Mouse (Mus musculus) lung, postnatal 10 days (tissue): ENCODE data around the gene Cep131.
A peak's percentile ranks its signal among the peaks of the same experiment; 100 is the strongest.

Experiments used
- DNase-seq: peaks from one replicate; pipeline ENCODE4 v3.0.0; 2021

The Cep131 gene

DNA sequence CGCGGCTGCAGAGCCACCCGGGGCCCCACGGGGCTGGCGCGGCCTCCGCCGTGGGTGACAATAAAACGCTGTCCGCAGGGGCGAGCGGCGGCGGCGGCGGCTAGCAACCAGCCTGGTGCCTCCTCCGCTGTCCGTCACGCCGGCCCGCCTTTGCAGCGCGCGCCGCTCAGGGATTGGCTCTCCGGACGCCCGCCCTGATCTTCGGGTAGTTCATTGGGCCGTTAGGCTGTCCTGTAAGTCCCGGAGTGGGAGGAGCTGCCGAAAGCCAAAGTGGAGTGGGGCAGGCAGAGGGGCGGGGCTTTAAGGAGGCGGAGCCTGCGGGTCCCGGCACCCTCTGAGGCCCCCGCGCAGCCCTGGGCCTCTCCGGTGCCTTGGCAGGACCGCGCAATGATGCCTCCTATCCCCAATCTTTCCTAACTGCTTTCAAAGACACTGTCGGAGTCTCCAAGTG lies at the start of gene Cep131:
Gene Cep131, minus strand, starts transcription at position 126 of the 451 bp plus-strand sequence.
- DNase-seq: peak; percentile 99

DNA sequence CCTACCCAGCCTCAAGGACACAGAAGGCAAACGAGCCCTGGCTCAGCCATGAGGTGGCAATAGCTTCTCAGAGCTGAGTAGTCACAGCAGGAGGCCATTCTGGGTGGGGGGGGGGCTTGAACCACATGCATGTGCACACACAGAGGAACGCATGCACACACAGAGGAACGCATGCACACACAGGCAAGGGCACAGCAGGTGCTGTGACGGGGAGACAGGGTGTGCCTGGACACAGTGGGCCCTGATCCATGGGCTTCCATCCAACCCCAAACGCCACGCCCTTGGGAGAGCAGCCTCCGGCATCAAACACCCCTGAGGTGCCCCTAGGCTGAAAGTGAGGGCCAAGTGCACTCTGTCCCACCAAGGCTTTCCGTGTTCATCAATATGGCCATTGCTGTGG lies 49.6 kb upstream of the Cep131 start:
- DNase-seq: no peak

DNA sequence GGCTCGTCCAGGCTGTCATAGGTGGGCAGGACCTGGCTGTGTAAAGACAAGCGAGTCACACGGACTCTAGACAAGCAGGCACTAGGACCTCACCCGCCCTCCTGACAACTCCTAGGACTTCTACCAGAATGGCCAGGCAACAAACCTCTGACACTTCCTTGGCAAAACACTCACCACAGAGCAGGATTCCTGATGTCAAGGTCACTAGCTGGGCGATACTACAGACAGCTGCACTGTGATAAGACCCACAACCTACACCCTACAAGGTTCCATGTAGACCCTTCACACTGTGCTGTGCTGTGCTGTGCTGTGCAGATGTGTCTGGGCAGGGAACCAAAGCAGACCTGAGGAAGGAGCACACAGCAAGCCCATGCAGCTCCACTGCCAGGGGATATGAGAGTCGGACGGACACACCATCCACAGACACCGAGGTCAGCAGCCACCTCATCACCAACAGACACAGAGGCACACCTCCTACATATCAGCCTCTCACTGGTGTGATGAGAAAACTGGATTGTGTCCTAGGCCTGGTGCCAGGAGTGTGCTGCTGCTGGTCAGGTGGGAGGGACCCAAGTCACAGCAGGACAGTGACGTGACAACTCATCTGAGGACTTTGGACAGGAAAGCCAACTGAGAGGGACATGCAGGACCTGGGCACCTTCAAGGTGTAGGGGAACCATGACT lies 48.4 kb upstream of the Cep131 start:
- no peak for DNase-seq

DNA sequence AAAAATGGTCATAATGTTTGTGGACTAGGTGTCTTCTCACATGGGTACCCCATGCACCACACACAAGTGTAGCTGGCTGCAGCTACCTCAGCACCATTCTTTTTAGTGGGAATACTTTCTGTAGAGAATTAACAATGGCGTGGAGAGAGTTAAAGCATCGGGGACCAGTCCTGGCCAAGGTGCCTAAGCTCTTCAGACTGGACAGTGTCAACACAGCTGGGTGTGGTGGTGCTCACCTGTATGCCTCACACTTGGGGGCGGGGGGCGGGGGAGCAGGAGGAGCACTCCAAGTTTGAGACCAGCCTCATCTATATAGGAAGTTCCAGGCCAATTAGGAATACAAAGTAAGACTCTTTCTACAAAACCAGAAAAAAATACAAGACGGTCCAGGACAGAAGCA lies 47.5 kb upstream of the Cep131 start:
- DNase-seq: no peak

DNA sequence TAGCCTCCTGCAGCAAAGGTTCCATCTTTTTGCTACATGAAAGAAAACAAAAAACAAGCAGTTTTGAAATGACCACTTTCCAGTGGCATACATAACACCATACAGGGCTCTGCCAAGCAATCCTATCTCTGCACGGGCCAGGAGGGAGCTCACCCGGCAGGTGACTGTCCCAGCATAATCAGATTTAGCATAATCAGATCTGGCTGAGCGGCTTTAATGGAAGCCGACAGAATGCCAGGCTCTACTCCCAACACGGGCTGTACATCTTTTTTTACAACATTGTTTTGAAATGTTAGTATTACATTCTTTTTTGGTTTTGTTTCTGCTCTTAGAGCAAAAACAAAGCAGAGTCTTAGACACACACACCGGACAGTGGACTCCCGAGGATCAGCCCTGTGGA lies 42.7 kb upstream of the Cep131 start:
- DNase-seq: no peak

DNA sequence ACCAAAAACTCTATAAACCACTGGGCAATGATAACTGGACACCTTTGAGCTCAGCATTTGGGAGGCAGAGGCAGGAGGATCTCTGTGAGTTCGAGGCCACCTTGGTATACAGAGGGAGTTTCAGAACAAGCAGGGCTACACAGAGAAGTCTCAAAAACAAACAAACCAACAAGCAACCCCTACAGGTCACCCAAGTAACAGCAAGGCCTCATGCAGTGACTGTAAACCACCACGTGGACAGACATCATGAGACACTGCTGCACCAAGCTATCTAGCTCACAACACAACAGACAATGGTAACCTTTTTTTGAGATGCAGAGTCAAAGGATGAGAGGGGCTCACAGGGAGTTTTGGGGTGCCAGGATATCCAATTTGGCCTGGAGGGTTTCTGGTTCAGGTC lies 40.2 kb upstream of the Cep131 start:
- no peak for DNase-seq

DNA sequence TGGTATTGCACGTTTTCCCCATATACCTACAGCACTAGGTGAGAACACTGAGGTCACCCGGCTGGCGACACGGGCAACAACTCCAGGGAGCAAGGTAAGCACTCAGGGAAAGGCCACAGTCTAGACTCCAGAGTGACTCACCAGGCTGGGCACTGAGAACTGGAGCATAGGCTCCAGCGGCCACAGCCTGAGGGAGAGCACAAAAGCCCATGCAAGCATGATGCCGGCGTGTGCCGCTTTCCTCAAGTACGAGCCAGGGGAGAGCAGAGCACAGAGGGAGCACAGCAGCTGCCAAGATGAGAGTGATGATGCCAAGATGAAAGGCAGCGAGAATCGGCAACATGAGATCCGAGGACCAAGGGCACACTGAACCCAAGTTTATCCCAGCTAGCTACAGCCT lies 35.5 kb upstream of the Cep131 start:
- DNase-seq: no peak

DNA sequence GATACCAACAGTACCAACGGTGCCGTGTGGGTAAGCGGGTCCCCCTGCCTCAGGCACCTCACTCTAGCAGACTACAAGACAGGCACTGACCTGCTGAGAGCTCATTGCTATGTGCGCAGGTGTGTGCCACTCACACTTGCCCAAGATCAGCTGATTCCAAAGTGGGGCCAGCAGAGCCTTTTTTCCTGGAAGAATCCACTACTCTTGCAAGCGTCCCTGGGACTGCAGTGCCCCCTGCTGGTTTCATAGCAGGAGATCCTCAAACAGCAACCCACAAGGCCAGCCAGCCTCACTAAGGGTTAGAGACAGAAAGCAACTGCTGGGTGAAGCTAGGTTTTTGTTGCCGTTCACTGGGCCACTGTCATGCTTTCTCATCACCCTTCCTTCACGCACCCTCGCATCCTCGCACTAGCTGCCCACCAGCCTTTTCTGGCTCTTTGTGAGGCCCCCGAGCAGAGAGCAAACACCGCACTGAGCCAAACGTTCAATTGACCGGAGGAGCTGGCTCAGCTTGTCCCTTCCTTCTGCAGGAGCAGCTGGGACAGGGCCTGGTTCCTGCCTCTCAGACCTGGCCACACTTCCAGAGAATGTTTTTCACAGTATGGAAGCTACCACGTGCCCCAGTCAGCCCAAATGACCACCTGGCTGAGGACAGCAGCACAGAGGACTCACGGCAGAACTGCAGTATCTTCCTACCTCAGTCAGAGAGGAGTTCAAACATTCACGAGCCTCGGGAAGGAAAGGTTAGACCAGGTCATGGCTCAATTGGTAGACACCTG lies 34.2 kb upstream of the Cep131 start:
- peak; percentile 85 for DNase-seq

DNA sequence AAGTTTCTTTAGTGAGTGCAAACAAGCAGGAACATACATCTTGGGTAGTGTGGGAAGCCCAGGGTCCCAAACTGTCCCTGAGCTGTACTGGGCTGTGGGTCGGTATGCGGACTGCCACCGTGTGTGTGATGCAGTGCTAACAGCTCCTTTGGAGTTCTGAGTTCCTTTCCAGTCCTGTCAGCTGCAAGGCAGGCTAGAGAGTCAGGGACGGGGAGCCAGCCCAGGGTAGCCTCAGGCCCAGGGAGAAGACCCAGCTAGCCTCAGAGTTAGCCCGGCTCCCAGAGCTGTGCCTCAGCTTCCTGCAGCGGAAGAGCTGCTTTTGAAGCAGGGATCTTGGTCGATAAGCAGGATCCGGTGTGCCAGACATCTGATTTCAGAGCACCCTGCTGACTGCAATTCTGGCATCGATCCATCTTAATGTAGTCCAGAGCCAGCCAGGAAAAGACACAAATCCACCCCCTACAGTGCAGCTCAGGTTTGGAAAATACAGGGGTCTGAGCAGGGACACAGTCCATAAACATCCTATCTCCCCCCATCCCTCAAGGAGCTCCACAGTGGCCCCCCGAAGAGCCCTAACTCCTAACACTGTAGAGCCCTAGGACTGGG lies 33.4 kb upstream of the Cep131 start:
- DNase-seq: no peak

DNA sequence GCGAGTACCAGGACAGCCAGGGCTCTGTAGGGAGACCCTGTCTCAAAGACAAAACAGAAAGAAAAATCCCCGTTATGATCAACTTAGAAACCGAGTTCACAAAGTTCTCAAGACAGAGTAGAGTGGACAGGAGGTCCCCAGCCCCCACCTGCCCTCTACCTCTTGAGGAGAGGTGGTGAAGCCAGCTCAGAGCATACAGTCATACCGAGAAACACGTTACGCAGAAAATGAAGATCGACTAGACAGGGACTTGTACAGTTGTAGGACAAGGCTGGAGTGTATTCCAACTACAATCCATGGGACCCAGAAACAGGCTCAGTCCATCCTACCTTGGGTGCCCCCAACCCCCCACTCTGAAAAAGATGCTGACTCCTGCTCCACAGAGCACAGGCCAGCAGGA lies 32.5 kb upstream of the Cep131 start:
- no peak for DNase-seq

DNA sequence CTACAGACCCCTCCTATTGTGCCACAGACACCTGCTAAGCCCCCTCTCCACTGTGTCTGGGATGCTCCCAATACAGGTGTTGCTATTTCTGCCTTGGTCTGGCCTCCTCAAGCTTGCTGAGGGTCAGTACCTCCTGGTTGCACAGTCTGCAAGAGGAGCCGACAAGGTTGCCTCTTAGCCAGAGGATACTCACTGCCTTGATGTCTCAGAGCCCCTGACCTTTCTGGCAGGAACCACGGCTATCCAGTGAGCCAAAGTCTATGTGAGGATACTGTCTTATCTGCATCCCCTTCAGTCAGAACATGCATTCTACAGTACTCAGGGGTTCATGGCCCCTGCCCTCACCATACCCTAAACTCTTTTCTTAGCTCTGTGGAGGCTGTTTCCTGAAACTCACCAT lies 31.0 kb upstream of the Cep131 start:
- DNase-seq: no peak

DNA sequence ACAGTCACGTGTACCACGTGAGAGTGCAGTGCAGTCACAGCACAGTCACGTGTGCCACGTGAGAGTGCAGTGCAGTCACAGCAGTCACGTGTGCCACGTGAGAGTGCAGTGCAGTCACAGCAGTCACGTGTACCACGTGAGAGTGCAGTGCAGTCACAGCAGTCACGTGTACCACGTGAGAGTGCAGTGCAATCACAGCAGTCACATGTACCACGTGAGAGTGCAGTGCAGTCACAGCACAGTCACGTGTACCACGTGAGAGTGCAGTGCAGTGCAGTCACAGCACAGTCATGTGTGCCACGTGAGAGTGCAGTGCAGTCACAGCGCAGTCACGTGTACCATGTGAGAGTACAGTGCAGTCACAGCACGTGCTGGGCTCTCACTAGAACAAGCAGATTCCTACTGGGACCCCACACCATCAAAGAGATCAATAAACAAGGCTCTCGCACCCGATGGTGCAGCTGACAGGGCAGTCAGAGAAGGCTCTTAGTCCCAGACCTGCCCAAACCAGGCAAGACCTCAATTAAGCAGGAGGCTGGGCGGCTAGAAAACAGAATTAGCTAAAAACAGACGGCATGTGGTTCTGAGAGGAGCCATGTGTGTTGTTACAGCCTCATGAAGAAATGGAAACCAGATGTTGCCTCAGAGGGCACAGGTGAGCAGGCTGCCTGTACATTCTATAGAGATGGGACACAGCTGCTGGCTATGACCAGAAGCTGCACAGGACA lies 28.0 kb upstream of the Cep131 start:
- no peak for DNase-seq

DNA sequence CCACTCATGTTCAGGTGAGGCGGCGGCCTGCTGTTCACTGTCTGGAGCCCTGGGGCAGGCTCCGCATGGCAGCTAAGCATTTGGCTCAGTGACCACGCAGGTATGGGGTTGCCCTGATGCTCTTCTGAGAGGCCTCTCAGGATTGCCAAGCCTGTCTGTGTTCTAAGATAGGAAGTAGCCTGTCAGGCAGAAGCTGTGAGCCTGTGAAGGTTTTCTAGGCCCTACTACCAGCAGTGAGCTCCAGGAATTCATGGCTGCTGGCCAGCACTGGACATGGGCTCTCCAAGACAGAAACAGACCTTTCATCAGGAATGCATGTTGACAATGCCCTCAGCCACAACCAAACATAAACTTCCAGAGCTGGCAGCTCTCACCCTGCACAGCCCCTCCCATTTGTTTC lies 25.5 kb upstream of the Cep131 start:
- DNase-seq: peak; percentile 76

DNA sequence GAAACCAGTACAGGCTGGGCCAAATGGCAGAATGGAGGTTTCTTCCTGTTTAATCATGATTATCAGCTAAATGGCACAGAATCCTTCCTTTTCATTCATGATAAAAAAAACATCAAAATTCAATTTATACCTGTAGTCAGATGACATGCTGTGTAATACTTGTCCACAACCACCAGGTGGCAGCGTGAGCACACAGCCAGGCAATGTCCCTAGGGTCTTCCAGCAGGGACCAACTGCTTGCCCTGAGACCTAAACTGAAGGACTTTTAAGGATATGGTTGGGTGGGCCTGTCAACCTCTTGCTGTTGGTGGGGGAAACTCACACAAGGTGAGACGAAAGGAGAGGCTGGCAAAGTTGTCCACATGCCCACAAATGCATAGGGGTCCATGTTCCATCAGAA lies 24.4 kb upstream of the Cep131 start:
- peak; percentile 65 for DNase-seq

DNA sequence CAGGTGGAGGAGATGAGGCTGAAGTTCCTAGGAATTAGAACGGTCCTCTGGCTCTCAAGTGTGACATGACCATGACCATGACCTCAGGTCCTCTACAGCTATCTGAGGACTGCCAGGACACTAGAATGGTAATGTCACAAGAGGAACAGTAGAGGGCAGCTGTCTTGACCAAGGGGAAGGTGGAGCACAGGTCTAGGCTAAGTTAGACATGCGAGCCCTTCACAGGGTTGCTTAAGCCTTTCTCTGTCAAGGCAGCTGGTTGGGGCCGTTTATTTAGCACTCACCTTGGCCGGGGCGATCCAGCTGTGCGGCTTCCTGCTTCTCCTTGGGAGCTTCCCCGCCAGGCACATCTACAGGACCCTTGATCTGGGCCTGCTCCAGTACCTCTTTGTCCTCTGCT lies 23.9 kb upstream of the Cep131 start:
- no peak for DNase-seq

DNA sequence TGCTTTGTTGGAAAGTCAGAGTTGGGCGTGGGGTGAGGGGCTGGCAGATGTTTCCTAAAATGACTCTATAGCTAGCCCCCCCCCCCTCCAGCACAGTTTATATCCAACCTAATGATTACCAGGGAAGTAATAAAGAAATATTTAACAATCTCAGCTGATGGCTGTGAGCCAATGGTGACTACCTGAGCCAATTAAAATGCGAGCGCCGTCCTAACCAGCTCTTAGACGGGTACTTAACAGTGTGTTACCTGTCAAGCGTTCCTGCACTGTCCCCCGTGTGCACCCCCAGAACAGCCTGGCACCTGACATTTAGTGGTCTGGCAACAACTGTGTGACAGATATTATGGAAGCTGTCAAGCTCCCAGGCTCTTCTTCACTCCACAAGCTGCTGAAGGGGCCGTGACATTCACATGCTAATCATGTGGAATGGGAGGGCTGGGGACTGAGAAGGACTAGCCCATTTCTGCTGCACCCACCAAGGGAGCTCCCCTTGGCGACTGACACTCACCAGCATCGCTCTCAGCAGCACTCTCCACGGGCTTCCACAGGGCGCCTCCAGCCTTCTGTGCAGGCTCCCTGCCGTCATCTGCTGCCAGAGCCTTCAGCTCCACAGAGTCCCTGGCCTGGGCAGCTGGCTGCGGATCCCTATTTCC lies 23.1 kb upstream of the Cep131 start:
- DNase-seq: no peak

DNA sequence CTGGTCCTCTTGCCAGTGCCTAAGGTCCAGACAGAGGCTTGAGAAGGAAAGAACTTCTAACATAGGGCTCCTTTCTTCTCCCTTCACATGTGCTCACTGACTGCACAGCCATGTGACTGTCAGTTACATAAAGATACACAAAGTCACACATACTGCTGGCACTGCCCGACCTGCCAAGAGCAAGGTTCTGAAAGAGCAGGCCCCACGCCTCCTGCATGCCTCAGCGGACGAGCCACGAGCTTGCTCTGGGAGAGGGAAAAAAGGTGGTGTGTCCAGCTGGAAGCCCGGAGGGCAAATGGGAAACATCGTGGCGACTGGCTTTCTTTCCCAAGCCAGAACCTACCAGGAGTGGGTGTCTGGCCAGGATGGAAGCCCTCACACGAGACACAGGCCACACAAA lies 21.2 kb upstream of the Cep131 start:
- no peak for DNase-seq

DNA sequence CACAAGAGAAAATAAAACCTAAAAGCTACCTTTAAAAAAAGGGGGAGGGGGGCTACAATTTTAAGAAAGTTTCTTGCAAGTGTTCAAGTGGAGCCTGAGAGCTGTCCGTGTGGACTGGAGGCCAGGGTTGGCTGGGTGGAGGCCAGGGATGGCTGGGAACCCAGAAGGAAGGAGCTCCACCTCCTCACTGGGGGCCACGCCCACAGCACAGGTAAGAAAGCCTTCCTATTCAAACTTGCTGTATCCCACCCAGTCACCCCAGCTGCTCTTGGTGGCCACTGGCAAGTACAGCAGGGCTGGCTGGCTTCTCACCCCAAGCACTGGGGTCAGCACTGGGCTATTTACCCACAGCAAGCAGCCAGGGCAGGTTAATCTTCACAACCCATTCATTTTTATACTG lies 20.4 kb upstream of the Cep131 start:
- no peak for DNase-seq

DNA sequence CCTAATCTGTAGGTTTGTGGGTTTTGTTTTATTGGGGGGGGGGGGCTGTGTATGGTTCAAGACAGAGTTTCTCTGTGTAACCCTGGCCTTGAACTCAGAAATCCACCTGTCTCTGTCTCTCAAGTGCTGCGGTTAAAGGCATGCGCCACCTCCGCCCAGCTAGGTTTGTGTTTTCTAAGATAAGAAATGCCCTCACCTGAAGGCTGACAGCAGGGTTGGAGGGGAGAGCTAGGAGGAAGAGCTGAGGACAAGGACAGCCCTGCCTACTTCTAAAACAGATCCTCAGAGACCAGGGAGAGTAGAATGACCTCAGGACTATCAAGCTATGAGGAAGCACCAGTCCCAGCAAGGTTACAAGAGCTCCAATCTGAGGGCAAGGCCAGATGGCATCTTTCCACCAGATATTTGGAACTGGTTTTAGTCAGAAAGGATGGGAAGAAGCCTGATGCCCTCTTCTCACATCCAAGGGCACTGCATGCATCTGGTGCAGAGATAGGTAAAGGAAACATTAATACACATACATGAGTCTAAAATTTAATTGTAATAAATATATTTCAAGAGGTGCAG lies 16.9 kb upstream of the Cep131 start:
- no peak for DNase-seq

DNA sequence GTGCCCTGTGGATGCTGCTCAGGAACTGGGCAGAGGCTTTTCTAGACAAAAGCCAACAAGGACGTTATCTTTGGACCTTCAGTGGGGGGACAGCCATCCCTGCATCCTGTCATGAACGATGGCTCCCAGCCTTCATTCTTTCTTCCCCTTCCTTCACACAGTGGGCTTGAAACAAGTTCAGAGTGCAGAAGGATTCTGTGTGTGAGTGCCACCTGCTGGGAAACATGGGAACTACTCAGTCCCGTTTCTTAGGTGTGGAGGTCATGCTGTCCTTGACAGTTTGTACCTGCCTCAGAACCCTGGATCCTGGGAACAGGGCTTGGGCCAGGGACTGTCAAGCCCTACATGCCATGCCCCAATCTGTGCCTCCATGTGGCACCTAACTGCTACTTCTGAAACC lies 14.4 kb upstream of the Cep131 start:
- peak; percentile 78 for DNase-seq

DNA sequence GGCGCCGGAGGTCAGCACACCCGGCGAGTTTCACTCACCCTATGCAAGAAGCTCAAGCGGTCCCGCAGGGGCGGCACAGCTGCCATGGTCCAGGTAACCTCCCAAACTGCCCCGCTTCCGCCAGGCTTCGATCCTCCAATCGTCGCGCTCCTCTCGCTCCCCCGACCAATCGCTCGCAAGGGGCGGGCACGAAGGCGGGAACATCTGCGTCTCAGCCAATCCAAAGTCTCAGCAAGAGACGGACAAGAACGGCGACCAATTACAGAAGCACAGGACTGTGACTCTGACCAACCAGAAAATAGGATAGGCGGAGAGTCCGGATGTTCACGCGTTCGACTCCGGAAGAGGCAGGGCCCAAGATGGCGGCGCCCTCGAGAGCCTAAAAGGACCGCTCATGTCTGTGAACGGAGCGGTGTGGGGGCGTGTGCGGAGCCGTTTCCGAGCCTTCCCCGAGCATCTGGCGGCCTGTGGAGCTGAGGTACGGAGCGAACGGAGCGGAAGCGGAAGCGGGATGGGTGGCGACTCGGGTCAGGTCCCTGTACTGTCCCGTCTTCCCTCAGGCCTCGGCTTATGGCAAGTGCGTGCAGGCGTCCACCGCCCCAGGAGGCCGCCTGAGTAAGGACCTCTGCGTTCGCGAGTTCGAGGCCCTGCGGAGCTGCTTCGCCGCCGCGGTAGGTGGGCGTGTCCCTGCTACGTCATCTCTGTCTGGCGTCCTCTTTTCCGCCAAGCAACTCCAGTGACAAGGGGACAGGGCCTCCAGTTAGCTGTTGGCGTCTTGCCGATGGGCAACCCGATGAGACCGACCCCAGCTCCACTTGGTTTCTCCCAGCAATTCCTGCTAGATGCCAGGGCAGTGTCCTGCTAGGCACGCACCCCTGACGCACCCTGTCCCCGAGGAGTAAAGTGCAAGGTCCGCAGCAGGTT lies 12.2 kb upstream of the Cep131 start, which contains the start of the genes Tepsin and Ndufaf8:
Gene Tepsin, minus strand, starts transcription at position 144 of the 924 bp plus-strand sequence.
Gene Ndufaf8, plus strand, starts transcription at position 341 of the 924 bp plus-strand sequence.
- DNase-seq: peak; percentile 99
